Mouse (Mus musculus) induced T-regulatory cell, adult 2 months (primary cell): ENCODE measurements at regions not wholly inside any gene's neighbourhood (a gene's known extent, or its start where the extent isn't known, plus 50 kb on each side); places are given as distances from the start of the nearest gene placed in this dataset.

Experiments
- DNase-seq: peaks from one replicate; pipeline ENCODE4 v3.0.0-alpha.2; 2012; ENCODE audit warnings: low read depth

DNA sequence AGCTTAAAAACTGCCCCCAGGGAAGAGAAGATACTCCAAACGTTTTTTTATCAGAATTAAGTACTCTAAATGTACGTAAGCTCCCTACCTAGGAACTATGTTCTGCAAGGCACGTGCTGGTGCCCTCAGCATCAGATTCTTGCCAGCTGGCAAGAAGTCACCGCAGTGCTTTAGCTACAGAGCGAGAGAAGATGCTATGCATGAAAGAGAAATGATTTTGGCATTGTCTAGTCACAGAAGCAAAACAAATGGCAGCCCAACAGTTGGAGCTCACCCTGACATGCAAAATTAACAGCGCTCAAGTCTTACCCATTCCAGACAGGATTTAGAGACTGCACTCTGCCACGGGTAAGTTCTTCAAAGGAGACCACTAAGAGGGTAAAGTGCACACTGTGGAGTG is 311.5 kb downstream of the Glrx3 start:
- DNase-seq: no peak

DNA sequence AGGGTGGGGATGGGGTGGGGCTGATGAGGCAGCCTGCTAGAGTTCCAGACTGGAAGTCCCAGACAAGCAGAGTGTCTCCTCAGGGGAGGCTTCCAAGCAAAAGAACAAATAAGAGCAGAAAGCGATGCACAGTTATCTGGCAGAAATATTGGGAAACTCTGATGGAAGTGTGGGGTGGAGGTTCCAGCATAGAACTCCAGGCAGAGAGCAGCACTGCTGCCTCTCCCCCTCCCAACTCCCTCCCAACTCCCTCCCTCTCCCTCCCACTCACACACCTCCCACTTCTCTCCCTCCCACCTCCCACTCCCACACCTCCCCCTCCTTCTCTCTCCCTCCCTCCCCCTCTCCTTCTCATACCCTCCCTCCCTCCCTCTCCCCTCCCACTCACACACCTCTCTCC is 313.3 kb downstream of the Glrx3 start:
- DNase-seq: no peak

DNA sequence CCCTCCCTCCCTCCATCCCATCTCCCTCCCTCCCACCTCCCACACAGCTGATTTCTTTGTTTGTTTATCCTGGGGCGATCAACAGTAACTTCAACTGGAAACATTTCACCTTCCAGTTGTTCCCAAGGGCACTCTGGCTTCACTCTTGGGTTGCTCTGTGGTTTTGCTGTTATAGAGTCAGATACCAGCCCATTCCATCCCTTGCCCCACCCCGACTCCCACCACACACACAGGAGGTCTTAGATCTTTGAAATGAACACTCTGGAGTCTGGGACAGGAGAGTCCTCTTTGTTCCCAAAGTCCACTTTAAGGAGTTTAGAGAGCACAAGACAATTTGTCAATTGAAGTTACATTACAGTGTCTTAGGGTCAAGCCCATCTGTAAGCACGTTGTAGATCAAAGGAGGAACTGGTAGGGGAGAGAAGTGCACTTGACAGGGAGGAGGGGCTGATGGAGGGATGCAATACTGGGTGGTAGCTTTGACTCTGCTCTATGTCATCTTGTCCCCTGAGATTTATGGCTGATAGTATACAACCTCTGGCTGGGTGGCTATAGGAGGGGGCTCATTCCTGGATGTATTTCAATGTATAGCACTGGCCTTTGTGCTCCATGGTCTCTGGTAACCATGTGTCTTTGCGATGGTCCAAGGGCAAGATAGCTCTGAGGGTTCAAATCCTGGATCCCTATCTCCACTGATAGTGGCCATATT is 313.9 kb downstream of the Glrx3 start:
- no peak for DNase-seq

DNA sequence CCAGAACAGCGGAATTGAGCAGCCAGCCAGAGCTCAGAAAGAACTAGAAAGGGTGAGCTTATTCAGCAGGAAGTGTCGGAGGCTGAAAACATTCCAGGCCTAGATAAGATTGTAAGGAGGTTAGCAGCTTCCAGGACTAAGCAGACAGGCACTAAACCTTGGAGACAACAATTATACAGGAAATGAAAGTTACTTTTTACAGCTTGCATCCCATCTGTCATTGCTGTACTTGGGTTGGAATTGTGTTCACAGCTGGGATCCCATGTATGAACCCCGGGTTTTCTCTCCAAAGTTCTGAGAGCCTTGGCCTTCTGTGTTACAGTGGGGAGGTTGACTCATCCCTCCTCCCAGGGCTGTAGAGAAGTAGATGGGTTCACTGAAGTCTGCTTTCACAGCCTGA is 328.5 kb downstream of the Glrx3 start:
- DNase-seq: no peak

DNA sequence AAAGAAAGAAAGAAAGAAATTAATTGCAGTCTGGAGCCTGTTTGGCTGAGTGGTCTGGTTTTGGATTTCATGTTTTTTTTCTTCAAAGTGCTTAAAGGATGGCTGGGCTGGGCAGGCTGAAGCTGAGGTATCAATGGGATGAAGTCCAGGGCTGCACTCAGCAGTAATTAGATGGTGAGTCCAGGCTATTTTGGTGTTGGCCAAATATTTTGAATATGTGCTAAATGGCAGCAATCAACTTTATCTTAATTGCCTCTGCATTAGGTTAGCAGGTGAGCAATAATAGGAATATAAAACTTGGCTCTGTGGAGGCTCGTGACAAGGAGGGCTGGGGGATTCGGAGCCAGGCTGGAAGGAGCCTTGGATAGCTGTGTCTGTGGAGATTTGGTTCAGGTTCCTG is 329.3 kb downstream of the Glrx3 start:
- no peak for DNase-seq

DNA sequence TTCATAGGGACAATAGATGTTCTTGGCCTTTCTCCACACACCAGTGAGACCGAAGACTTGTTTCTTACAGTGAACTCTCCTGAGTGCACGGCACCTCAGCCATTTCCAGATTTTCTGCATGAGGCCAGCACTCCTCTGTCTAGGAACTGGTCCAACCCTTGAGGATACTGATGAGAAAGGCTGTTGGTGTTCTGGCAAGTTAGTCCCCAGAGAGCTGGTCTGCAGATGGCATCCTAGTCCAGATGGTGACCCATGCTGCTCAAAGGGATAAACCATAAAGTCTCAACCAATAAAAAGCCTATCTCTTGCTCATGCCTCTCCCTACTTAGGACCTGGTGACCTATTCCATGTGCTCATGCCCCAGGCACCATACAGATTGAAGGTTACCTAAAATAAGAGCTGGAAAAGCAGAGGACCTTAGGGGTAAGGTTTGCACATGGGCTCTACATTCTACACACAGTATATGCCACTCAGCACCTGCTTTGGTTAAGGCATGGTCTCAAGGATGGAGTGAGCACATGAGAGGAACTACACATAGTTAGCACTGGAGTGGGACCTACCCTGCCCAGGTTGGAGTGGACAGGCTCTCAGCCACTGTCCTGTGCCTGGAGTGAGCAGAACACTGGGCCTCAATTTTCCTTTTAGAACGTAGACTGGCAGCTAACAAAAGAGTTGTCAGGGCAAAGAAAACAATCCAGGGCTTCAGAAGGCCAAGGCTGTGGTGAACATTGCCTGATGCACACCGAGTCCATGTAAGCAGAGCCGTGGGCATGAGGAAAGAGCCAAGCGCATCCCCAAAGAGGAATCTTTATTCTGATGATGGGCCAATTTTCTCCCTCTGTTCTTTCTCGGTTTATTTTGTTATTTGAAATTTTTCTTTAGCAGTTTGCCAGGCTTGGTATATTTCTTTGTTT is 335.9 kb downstream of the Glrx3 start:
- DNase-seq: no peak

DNA sequence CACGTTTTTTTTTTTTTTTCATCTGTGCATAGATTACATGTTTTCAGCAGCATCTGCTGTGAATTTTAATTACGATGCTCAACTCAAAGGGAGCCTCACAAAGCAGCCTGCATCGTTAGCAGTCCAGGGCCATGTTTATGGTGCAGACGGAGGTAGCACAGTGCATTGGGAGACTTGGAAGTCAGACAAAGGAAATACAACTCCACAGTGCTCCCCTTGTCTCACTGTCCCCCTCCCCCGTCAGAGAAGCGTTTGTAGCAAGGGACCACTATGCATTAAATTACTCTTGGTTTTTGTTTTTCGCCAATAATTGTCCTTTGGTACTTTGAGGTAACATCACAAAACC is 336.5 kb downstream of the Glrx3 start:
- DNase-seq: no peak

DNA sequence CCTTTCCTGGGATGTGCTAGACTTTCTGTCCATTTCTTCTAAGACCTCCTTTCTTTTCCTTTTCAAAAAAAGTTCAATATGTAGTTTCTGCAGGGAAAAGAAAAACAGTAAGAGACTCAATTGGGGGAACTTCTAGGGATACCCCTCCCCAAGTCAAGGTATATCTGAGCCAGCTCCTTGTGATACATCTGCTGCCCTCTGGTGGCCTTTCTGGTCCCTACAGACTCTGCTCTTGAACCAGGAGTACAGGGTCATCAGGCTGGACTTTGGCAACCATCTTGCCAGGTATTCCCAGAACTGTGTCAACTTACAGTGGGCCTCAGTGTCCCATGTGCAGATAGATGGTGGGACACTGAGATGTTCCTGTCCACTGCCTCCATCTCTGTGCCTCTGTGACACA is 346.5 kb downstream of the Glrx3 start:
- DNase-seq: peak; percentile 27

DNA sequence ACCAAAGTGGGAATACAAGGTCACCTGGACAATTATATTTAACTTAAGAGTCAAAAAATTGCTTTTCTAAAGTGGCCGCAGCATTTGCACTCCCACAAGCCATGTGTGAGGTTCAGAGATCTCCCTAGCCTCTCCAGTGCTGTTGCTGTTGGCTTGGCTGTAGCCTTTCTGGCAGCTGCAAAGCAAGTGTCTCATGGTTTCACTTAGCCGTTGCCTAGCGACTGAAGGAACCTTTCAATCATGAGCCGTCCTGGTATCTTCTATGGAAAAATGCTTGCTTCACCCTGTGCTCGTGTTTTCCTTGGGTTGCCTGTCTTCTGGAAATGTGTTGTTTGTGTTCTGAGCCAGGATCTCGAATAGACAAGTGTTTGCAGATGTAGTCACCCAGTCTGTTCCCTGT is 367.9 kb downstream of the Glrx3 start:
- DNase-seq: no peak

DNA sequence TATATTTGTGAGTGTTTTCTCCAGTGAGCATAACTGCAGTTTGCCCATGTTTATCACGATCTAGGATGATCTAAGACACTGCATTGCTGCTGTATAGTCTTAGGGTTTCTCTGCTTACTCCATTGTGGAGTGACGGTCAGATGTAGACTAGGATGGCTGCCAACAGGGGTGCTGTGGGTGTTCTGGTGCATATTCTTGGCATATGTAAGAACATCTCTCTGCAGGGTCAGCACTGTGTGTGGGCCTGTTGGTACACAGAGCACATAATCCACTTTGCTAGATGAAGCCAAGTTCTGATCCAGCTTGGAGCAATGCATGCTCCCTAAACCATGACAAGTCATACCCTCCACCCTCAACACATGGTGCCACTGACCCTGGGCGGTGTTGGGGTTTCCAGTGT is 375.4 kb downstream of the Glrx3 start:
- DNase-seq: no peak

DNA sequence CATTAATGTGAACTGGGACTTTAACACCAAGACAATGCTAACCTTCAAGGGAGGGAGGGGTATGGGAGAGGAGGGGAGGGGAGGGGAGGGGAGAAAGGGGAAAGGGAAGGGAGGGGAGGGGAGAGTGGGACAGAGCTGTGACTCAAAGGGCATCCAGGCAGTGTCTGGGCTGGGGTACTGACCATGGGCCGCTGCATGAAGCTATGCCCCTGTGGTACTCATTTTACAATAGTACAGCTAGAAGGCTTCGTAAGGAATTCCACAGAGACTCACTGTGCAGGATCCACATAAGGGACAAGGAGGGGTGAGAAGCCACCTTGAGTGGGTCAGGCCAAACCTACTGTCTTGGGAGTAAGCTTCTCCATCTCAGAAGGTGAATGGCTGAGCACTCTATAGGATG is 403.1 kb downstream of the Glrx3 start:
- DNase-seq: no peak

DNA sequence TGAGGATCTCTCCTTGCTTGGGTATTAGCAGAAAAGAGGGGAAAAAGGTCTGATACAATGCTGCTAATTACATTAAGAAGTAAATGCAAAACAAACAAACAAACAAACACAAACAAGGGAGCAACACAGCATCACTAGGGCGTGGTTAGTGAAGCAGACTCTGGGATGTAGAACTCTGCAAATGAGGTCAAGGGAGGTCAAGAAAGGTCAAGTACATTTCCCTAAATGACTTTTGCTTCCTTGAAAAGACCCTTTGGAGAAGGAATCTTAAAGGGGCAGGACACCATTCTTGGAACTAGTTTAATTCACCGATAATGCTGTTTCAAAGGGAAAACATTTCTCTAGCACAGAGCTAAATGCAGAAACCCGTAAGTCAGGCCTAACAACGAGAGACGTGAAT is 403.6 kb downstream of the Glrx3 start:
- no peak for DNase-seq

DNA sequence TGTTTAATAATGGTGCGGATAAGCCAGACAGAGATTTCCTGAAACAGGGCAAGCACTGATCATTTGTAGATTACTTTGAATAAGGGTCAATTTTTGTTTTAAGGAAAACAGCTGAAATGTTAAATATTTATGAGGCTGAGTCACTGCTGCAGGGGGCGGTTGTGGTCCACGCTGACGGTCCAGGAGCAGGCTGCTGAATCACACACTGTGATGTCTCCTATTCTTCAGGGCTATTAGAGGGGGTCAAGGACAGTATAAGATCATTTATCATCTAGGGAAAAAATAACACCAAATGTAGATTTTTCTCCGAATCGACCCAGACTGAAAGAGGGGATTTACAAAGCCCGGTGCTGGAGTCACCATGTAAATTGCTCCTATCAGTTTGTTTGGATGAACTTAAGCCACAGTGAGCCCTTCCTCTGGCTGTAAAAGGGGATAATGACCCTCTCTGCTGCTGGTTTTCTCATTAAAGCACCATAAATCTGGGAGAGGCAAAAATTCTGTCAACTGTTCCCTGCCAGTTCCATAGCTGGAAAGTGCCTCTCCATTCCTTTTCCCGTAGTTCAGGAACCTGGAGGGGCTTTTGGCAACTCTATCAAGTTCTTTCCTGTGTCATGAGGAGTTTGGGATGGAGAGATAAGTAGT is 404.2 kb downstream of the Glrx3 start:
- DNase-seq: no peak

DNA sequence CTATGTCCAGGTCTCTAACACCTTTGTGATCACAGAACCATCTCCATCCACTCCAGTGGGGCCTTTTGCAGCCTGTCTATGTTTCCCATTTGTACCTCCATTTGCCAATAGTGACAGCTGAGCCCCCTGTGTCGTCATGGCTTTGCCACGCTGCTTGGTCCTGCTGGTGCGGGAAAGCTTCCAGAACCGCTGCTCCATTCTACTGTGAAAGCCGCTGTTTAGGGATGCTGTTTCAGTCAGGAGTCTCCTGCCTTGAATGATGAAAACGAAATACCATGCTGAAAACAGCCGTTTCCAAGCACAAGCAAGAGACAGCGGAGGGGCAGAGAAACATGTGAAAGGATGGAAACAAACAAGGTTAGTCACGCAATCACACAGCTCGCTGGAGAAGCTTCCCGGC is 410.4 kb downstream of the Glrx3 start:
- DNase-seq: no peak

DNA sequence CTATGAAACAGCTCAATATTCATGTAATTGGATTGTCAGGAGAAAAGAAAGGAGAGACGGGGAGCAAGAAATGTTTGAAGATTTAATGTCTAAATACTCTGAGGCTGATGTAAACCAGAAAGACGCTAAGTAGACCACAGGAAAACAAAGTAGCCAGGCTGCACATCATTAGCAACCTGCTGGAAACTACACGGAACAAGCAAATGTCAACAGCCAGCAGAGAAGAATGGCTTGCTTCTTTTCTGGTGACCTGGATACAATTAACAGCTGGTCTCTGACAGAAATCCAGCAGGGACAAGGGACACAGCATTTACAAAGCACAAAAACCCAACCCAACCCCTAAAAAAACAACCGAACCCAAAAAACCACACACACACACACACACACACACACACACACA is 413.6 kb downstream of the Glrx3 start:
- no peak for DNase-seq

DNA sequence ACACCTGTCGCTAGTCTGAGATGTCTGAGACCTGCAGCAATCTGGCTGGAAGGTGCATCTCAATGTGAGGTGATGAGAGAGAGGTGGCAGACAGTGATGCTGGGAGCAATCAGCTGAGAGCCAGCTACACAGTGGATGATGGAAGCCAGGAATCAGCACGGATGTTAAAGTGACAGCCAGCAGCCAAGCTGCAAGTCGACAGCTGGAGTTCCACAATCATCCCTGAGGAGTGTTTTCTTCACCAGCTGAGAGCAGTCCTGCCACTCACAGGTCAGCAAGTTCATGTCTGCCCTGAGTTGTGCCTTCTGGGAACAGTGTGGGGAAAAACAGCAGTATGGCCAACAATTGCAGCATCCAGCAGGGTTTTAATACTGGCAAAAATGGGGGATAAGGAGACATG is 422.3 kb downstream of the Glrx3 start:
- DNase-seq: no peak

DNA sequence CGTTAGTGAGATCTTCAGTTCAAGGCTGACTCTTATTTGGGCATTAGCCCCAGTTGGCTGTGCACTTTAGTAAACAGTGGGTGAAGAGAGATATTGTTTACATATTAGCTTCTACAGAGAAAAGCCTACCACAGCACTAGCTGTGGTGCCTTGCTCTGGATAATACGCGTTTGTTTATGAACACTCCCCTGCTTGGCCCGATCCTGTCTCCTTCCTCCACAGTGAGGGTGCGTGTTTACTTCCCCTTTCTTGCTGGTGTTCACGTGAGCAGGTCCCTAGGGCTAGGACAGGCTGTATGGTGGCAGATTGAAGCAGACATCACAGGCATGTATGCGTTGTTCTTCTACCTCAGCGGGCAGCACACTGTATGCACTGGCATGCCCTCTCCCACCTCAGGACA is 423.1 kb downstream of the Glrx3 start:
- no peak for DNase-seq

DNA sequence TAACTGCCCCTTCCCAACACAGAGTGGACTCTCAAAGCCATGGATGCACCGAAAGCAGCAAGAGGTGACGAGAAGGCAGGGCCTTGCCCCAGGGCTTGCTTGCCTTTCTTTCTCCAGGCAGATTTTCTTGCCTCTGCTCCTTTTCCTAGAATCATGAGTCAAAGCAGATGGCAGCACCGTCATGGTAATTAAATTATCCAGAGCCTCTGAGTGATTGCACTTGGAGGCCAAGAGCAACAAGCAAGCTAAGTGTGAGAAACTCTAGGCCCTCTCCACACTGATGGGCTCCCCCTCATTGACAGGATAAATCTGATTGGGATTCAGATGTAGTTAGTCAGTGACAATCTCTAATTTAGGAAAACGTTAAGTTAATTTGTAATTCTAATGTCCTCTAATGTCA is 427.5 kb downstream of the Glrx3 start:
- DNase-seq: no peak

DNA sequence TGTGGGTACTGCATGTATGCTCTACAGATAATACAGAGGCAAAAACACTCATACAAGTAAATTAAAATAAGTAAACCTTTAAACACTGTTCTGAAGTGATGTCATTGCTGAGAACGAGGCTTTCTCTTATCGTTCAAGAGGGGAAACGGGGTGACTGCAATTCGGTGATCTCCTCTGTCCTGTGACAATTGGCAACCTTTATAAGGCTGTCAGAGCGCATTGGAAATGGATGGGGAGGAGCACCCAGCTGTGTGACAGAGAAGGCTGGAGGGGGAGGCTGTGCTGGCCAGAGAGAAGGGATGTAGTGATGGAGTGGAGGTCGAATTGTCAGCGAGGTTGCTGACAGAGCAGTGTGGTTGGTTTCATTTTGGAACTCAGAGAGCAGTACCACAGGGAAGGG is 428.0 kb downstream of the Glrx3 start:
- no peak for DNase-seq

DNA sequence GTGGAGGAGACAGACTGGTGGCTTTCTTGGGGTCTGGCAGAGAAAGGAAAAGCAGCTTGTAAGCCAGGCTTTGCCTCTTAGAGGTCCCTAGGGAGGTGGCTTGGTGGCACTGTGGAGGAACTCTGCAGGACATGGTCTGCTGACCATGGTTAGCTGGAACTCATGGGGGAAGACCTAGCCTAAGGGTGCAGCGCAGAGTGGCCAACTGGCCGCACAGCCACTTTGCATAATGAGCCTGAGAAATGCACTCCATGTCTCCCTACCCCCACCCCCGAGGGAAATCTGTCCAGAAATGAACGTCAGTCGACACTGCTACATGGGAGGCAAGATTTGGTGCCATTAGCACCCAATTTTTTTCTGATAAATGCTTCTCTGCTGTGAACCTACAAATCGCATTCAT is 429.5 kb downstream of the Glrx3 start:
- no peak for DNase-seq

DNA sequence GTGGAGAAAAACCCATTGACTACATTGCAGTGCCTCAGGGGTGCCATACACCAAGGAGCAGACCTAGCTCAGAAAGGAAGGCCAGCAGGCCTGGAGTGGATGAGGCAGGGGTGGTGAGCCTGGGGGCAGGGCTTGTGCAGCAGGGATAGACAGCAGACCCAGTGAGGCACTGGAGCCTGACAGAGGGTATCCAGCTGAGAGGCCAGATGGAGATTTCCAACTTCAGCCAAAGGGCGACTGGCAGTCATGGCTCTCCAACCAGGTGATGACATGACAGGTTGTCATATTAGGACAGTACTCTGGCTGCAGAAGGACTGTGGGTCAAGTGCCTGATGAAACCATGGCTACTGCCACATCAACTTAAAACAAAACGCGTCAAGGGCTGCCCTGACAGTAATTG is 431.1 kb downstream of the Glrx3 start:
- DNase-seq: no peak

DNA sequence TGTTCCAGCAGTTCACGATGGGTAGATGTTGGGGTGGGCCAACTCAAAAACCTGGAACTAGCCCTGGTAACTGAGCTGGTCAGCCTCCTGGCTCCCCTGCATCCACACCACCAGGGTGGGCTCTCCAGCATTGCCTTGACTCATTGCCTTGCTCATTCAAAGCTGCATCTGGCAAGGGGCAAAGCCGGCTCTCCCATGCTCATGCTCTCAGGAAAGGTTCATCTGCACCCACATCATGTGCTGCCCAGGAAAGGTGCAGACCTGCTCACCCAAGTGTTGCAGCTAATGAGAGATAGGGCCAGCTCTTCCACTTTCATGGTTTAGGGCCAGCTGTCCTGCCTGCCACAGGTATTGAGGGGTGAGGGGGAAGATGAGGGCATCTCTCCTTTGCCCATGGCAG is 437.9 kb downstream of the Glrx3 start:
- no peak for DNase-seq

DNA sequence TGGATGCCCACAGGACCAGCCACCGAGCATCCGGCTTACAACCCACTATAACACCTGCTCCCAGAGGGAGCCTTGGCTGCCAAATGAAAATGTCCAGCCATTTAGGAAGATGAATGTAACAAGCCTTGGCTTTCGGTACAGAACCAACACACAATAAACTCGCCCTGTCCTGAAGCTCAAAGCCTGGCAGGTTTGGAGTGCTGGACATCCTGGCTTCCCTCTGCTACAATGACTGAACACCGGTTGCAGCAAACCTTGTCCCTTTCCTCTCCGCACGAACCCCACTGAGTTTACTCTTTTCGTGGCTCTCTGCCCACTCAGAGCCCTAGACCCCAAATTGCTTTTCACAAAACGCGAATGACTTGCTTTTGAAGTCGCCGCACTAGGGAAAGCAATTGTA is 441.9 kb downstream of the Glrx3 start:
- no peak for DNase-seq
